Mouse (Mus musculus) liver, embryonic 14.5 days (tissue): ENCODE measurements around the gene Ptprd.

Source experiments
- CTCF ChIP-seq: IDR thresholded peaks from 2 replicates; pipeline ENCODE4 v1.5.1; 2016; ENCODE audit warnings: antibody characterized with exemption, low read depth, control low read depth
- EP300 ChIP-seq: IDR thresholded peaks from 2 replicates; pipeline ENCODE4 v1.6.1; 2016; ENCODE audit warnings: antibody characterized with exemption, low read depth

GRCm38 (mm10) chr4:76193496-76193895 lies 2018.3 kb downstream of the Ptprd start:
- TF ChIP-seq CTCF (no peak), EP300 (no peak)
